Mouse (Mus musculus): Measurements from ENCODE around the gene Pdia6. TPM values are rescaled to one million over a fixed set of nuclear protein-coding genes. Genes with fewer than 3 reads are reported as not detected.

Gene Pdia6
- polyA plus RNA-seq, 1 experiment from 2014 or later = 268 TPM

DNA sequence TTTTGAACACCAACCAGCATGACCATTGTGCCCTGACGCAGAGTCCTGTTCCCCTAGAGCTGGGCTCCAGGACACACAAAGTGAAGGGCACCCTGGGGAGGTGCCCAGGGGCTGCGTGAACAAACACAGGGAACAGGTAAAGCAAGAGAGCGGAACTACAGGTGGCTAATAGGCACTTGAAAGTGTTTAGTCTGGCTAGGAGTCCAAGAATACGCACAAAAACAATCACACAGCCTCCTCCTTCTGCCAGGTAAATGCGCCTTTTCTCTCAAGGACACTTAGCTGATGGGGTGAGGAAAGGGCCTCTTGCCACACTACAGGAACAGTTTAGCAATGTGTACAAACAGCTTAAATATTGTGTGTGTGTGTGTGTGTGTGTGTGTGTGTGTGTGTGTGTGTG lies 49.8 kb downstream of the Pdia6 start:
- Histone ChIP-seq H3K27ac (no peak overlapping the region), H3K27me3 (ENCODE audit: control insufficient read depth, insufficient read depth, low read length) (no peaks in the 10 kb centered on the region), H3K4me3 (replicated peaks; ENCODE audit: low read length) (no peak overlapping the region), H3K9ac (no peak overlapping the region), H3K4me2 (replicated peaks) (no peak overlapping the region), H3K9me3 (ENCODE audit: control insufficient read depth, low read length) (no peaks in the 10 kb centered on the region), H3K4me1 (replicated peaks; ENCODE audit: control insufficient read depth, insufficient read depth, low read length) (no peaks in the 10 kb centered on the region), H3K36me3 (replicated peaks; ENCODE audit: control insufficient read depth, insufficient read depth) (no peaks in the 10 kb centered on the region)
- WGBS = 91% methylated on average over 5 of the region's 5 CpGs
- no peak for DNase-seq (ENCODE audit: low spot score)
- ATAC-seq (ENCODE audit: low FRiP score) = no peak

DNA sequence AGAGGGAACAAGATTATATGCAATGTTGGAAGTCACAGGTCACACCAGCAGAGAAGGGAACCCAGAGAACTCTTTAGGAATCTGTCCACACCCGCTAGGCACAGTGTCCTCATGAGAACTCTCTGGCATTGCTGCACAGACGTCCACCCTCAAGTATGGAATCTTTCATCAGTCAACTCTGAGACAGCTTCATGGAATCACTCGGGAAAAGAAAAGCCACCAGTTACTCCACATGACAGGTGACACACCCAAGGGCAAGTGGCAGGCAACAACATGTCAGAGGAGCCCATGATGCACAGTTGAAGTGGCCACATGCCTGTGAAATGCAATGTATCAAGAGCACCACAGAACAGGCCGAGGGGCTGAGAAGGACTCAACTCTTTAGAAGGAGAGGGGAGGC lies 51.6 kb downstream of the Pdia6 start:
- Histone ChIP-seq H3K36me3 (replicated peaks; ENCODE audit: control insufficient read depth, insufficient read depth) (no peaks in the 10 kb centered on the region), H3K4me2 (replicated peaks) (no peak overlapping the region), H3K9ac (no peak overlapping the region), H3K27me3 (ENCODE audit: control insufficient read depth, insufficient read depth, low read length) (peaks cover 5% of the 10 kb centered on the region; the same call in 1 of the 2 replicates), H3K27ac (no peak overlapping the region), H3K4me1 (replicated peaks; ENCODE audit: control insufficient read depth, insufficient read depth, low read length) (no peaks in the 10 kb centered on the region), H3K4me3 (replicated peaks; ENCODE audit: low read length) (no peak overlapping the region), H3K9me3 (ENCODE audit: control insufficient read depth, low read length) (no peaks in the 10 kb centered on the region)
- DNase-seq (ENCODE audit: low spot score) (no peak), ATAC-seq (ENCODE audit: low FRiP score) (no peak)
- 77% methylated on average over 4 of the region's 4 CpGs for WGBS

DNA sequence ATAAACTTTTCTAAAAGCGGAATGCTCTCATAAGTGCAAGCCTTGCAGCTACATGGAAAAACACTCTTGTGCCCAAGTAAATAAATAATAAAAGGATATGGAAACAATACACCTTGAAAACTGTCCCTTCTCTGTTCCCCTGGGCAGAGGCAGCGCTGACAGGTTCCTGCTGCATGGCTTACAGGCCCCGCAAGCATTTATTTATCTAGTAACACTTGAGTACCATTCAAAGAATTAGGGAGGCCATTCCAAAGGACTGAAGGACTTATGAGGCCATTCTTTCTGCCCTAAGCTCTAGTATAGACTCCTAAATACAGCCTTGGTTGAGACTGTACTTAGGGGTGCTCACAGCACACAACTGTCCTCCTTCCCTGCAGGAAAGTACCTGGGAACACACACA lies 52.1 kb downstream of the Pdia6 start:
- Histone ChIP-seq H3K27ac (no peak overlapping the region), H3K4me1 (replicated peaks; ENCODE audit: control insufficient read depth, insufficient read depth, low read length) (no peaks in the 10 kb centered on the region), H3K9ac (no peak overlapping the region), H3K36me3 (replicated peaks; ENCODE audit: control insufficient read depth, insufficient read depth) (no peaks in the 10 kb centered on the region), H3K9me3 (ENCODE audit: control insufficient read depth, low read length) (no peaks in the 10 kb centered on the region), H3K4me2 (replicated peaks) (no peak overlapping the region), H3K27me3 (ENCODE audit: control insufficient read depth, insufficient read depth, low read length) (peaks cover 9% of the 10 kb centered on the region; the same call in 1 of the 2 replicates), H3K4me3 (replicated peaks; ENCODE audit: low read length) (no peak overlapping the region)
- no peak for ATAC-seq (ENCODE audit: low FRiP score)
- WGBS = 85% methylated on average over 3 of the region's 3 CpGs
- DNase-seq (ENCODE audit: low spot score) = no peak

DNA sequence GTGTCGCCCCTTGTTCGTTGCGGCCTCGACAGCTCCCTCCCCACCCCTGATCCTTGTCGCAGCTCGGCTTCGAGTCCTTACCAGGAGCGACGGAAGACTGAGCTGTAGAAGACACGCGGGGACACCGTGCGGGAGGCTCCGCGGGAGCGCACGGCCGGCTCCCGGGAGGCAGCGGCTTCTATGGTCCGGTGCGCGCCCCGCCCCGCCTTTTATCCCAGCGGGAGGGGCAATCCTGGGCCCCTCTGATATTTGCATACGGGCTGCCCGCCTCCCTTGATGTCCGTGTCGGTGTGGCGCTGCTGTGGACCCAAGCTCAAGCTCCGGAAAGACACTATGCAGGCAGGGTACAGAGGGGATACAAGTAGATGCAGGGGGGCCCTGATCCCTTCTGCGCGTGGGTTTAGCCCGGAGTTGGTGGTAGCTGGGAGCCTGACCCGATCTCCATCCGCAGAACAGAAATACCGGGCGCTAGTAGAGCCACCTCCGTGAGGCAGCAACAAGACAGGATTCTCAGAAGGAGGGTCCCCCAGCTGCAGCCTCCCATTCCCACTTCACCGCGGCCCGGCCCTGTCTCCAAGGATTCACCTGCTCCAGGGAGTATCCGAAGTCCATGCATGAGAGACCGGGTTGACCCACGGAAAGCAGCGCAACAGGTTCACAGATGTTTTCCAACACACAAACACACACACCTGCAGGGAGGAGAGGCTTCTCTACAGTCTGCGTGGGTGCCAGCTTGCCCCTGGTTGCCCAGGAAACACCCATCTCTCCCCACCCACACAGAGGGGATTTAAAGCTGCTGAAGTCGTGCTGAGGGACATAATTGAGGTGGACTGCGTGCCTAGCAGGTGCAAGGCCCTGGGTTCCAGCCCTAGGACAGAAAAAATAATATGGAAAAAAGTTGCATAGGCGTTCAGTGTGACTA lies 58.5 kb downstream of the Pdia6 start:
- Histone ChIP-seq H3K36me3 (replicated peaks; ENCODE audit: control insufficient read depth, insufficient read depth) (no peaks in the 10 kb centered on the region), H3K27me3 (ENCODE audit: control insufficient read depth, insufficient read depth, low read length) (peaks cover 27% of the 10 kb centered on the region), H3K27ac (no peak overlapping the region), H3K4me1 (replicated peaks; ENCODE audit: control insufficient read depth, insufficient read depth, low read length) (0 out of 2 replicates have a peak, but pooled peaks cover 7% of the 10 kb centered on the region), H3K9ac (peak overlapping the region; percentile 48), H3K4me2 (replicated peaks) (peak overlapping the region; percentile 76), H3K4me3 (replicated peaks; ENCODE audit: low read length) (peak overlapping the region; percentile 38), H3K9me3 (ENCODE audit: control insufficient read depth, low read length) (no peaks in the 10 kb centered on the region)
- ATAC-seq (ENCODE audit: low FRiP score) = no peak
- no peak for DNase-seq (ENCODE audit: low spot score)
- 4% methylated on average over 51 of the region's 51 CpGs for WGBS

DNA sequence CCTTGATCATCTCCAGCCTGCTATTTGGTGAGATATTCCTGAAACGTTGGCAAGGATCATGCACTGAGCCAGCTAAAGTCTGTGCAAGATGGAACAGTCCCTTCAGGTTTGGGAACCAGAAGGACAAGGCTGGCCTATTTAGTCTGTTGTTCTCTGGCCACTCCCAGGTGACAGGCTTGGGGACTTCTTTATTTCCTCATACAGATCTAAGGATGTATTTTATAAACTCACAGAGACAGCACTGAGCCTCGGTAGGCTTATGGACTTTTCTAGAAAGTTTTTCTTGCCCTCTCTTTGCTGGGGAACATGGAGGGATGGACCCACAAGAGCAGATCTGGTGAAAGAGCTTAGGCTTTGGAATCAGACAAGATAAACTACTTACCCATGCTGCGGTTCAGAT lies 62.9 kb downstream of the Pdia6 start, which contains the start of gene Atp6v1c2:
Atp6v1c2 (minus strand) TSS at position 101 of the 400 bp plus-strand sequence.
- Histone ChIP-seq H3K4me3 (replicated peaks; ENCODE audit: low read length) (no peak within 1 kb of the TSS), H3K4me2 (replicated peaks) (no peak within 1 kb of the TSS), H3K9me3 (ENCODE audit: control insufficient read depth, low read length) (no peaks in the 10 kb centered on the region), H3K36me3 (replicated peaks; ENCODE audit: control insufficient read depth, insufficient read depth) (no peaks in the 10 kb centered on the region), H3K9ac (no peak within 1 kb of the TSS), H3K27me3 (ENCODE audit: control insufficient read depth, insufficient read depth, low read length) (peaks cover 11% of the 10 kb centered on the region), H3K27ac (no peak within 1 kb of the TSS), H3K4me1 (replicated peaks; ENCODE audit: control insufficient read depth, insufficient read depth, low read length) (0 out of 2 replicates have a peak, but pooled peaks cover 7% of the 10 kb centered on the region)
- 88% methylated on average over 3 of the region's 3 CpGs for WGBS
- DNase-seq (ENCODE audit: low spot score) (no peak), ATAC-seq (ENCODE audit: low FRiP score) (no peak)

DNA sequence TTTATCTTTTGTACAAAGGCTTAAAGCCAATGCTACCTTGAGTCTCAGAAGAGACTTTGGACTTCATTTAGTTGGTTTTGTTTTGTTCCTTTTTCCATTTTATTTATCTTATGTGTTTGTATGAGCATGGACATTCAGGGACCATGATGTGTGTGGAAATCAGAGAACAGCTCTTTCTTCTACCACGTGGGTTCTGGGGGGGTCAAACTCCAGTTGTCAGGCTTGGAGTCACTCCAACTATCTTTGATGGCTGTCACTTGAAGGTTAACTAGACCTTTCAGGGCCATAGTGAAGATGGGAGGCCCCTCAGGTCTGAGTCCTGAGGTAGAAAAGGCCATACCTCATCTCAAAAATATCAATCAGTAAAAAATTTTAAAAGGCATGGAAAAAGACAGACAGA lies 67.1 kb downstream of the Pdia6 start:
- no peak for DNase-seq (ENCODE audit: low spot score)
- H3K9ac ChIP-seq = no peak overlapping the region
- no peaks in the 10 kb centered on the region for H3K9me3 ChIP-seq (ENCODE audit: control insufficient read depth, low read length)
- H3K4me2 ChIP-seq (replicated peaks) = no peak overlapping the region
- no peaks in the 10 kb centered on the region for H3K36me3 ChIP-seq (replicated peaks; ENCODE audit: control insufficient read depth, insufficient read depth)
- no peaks in the 10 kb centered on the region for H3K4me1 ChIP-seq (replicated peaks; ENCODE audit: control insufficient read depth, insufficient read depth, low read length)
- WGBS = 41% methylated on average over 1 of the region's 1 CpGs
- no peaks in the 10 kb centered on the region for H3K27me3 ChIP-seq (ENCODE audit: control insufficient read depth, insufficient read depth, low read length)
- no peak overlapping the region for H3K4me3 ChIP-seq (replicated peaks; ENCODE audit: low read length)
- no peak for ATAC-seq (ENCODE audit: low FRiP score)
- H3K27ac ChIP-seq = no peak overlapping the region

Other genes starting within 250 kb of the Pdia6 start
- 2.8 and 3.3 TPM in 2 replicates for gene Kcnf1, start 89.7 kb upstream of the Pdia6 start, polyA plus RNA-seq (2014; fragmentation: Nextera tagmentation; extraction: Ambion mirVana)
- gene Atp6v1c2, start 62.8 kb downstream of the Pdia6 start, polyA plus RNA-seq (2014; fragmentation: Nextera tagmentation; extraction: Ambion mirVana) = 0.55 and 0.67 TPM in 2 replicates
- gene Nol10, start 81.9 kb downstream of the Pdia6 start, polyA plus RNA-seq (2014; fragmentation: Nextera tagmentation; extraction: Ambion mirVana) = 22.0 and 23.5 TPM in 2 replicates